Mouse (Mus musculus) midbrain, postnatal 0 days (tissue): ENCODE measurements around the gene Ubxn6. TPM values are rescaled to one million over a fixed set of nuclear protein-coding genes. Genes with fewer than 3 reads are reported as not detected.

Source experiments
- ATAC-seq: fragments of 200-750 bp; cut with Nextera tagmentation; 2 replicates; pipeline ENCODE4 v1.8.0; 2017; ENCODE audit warnings: moderate number of reproducible peaks, mild to moderate bottlenecking, moderate TSS enrichment, moderate library complexity; ENCODE audit not compliant: low FRiP score
- DNase-seq: peaks from one replicate; pipeline ENCODE4 v3.0.0-alpha.2; 2015; ENCODE audit warnings: low spot score
- H3K27ac ChIP-seq: fragments of 300-500 bp; sonication (generic); 2 replicates; pipeline ENCODE4 v1.5.1; 2014; ENCODE audit warnings: low read depth, mild to moderate bottlenecking, low read length, mixed read lengths
- H3K27me3 ChIP-seq: fragments of 300-500 bp; sonication (generic); 2 replicates; pipeline ENCODE4 v1.6.1; 2014; ENCODE audit warnings: low read length, control low read depth, mixed read lengths; ENCODE audit not compliant: insufficient read depth
- H3K36me3 ChIP-seq: fragments of 300-500 bp; sonication (generic); 2 replicates; pipeline ENCODE4 v1.6.1; 2014; ENCODE audit warnings: low read length, control low read depth, mixed read lengths; ENCODE audit not compliant: insufficient read depth
- H3K4me1 ChIP-seq: fragments of 300-500 bp; sonication (generic); 2 replicates; pipeline ENCODE4 v1.6.1; 2014; ENCODE audit warnings: mild to moderate bottlenecking, control low read depth, antibody characterized with exemption, low read length, mixed read lengths; ENCODE audit not compliant: insufficient read depth
- H3K4me2 ChIP-seq: fragments of 300-500 bp; sonication (generic); 2 replicates; pipeline ENCODE4 v1.6.1; 2014; ENCODE audit warnings: low read depth, mild to moderate bottlenecking, low read length, mixed read lengths; ENCODE audit not compliant: poor library complexity, severe bottlenecking
- H3K4me3 ChIP-seq: fragments of 300-500 bp; sonication (generic); 2 replicates; pipeline ENCODE4 v1.5.1; 2014; ENCODE audit warnings: low read depth, mild to moderate bottlenecking, low read length, moderate library complexity
- H3K9ac ChIP-seq: fragments of 300-500 bp; sonication (generic); replicated peaks from 2 replicates; pipeline ENCODE4 v1.6.1; 2014; ENCODE audit warnings: mild to moderate bottlenecking, low read length, moderate library complexity, mixed read lengths; ENCODE audit not compliant: poor library complexity, severe bottlenecking
- H3K9me3 ChIP-seq: fragments of 300-500 bp; sonication (generic); 2 replicates; pipeline ENCODE4 v1.6.1; 2016; ENCODE audit warnings: low read length, control low read depth
- CTCF ChIP-seq: IDR thresholded peaks from 2 replicates; pipeline ENCODE4 v1.5.1; 2016; ENCODE audit warnings: antibody characterized with exemption, mild to moderate bottlenecking
- WGBS: fragments of 180-500 bp; shearing (Covaris S2); extraction: QIAGEN DNeasy Blood & Tissue Kit; methylation state at CpG from one replicate; pipeline ENCODE4 v1.1.7; 2014; 5-methylcytosine and 5-hydroxymethylcytosine counted together
- polyA plus RNA-seq: library from polyadenylated mRNA; unstranded; fragments of >200 nt; fragmentation: Nextera tagmentation; extraction: Ambion mirVana; gene quantifications from 2 replicates; pipeline ENCODE4 v1.2.1, GENCODE M21; 2015
- total RNA-seq: library from RNA; depleted of rRNA; stranded (reverse); fragments of >200 nt; gene quantifications from 2 replicates; pipeline ENCODE4 v1.2.3, GENCODE M21; 2014

Ubxn6 gene
- total and polyA plus RNA-seq, 2 experiments from 2014 or later: 76.9 to 84.8 TPM

DNA sequence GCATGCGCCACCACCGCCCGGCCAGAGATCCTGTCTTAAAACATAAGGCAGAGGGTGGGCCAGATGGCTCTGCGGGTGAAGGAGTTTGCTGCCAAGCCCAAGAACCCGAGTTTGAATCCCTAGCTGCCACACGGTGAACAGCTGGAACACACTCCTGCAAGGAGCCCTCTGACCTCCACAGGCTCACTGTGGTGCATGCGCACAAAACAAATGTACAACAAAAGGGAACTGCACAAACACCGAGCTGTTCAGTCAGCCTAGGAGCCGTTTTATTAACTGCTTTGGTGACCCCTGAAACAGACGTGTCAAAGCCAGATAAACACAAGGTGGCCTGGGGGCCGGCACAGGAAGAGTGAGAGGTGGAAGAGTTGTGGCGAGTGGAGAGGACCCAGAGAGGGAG is 44.6 kb upstream of the Ubxn6 start:
- TF ChIP-seq CTCF: no peak
- Histone ChIP-seq H3K4me1 (peaks cover 4% of the 10 kb centered on the region; the same call in 1 of the 2 replicates), H3K4me3 (no peak overlapping the region), H3K4me2 (no peak overlapping the region), H3K9me3 (peaks cover 6% of the 10 kb centered on the region; the same call in 1 of the 2 replicates), H3K36me3 (peaks cover 8% of the 10 kb centered on the region), H3K27me3 (peaks cover 38% of the 10 kb centered on the region), H3K27ac (no peak overlapping the region), H3K9ac (no peak overlapping the region)
- DNase-seq (no peak), ATAC-seq (no peak)
- WGBS: 50% methylated on average over 12 of the region's 12 CpGs

DNA sequence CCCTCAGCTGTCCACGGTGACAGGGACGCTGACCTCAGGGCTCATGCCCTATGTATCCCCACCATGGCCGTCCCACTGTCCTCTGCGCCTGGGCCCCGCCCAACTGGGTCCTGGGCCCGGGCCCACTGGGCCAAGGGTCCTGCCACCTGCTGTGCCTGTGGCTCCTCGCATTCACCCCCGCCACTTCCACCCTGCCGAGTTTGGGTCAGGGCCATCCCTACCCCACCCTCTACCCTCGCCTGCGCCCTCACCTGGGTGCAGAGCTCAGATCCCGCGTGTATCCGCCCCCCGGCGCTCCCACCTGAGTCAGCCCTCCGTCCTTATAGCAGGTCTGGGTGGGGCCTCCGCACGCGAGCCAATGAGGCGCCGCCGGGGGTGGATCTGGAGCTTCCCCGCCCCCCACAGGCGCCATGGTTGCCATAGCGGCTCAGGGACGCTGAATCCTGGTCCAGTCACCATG is 42.5 kb upstream of the Ubxn6 start, which contains the start of gene Plin5:
Plin5 (minus strand) TSS at position 346 of the 460 bp plus-strand sequence.
- no peak within 1 kb of the TSS for H3K9ac ChIP-seq
- peaks cover 38% of the 10 kb centered on the region for H3K27me3 ChIP-seq
- TF ChIP-seq CTCF: no peak
- peak within 1 kb of the TSS; percentile 54 for H3K4me2 ChIP-seq
- 3% methylated on average over 27 of the region's 27 CpGs for WGBS
- ATAC-seq (peak; percentile 61), DNase-seq (peak; percentile 59)
- peak within 1 kb of the TSS; percentile 25 for H3K4me3 ChIP-seq
- no peak within 1 kb of the TSS for H3K27ac ChIP-seq
- peaks cover 4% of the 10 kb centered on the region; the same call in 1 of the 2 replicates for H3K4me1 ChIP-seq
- H3K36me3 ChIP-seq: no peaks in the 10 kb centered on the region
- 0 out of 2 replicates have a peak, but pooled peaks cover 3% of the 10 kb centered on the region for H3K9me3 ChIP-seq

DNA sequence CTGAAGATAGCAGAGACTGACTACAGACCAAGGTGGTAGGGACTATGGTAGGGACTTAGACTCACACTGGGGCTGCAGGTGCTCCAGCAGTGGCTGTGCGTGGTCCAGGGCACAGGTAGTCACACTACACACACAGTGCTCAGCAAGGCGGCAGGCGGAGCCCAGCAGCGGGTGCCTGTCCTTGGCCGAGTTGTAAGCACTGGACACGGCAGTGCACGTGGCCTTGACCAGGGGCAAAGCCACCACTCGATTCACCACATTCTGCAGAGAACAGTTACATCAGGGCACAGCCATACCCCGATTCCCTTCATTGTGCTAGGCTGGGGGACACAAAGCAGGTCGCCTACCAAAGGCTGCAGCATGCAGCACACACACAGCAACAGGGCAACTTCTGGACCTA is 41.4 kb upstream of the Ubxn6 start:
- H3K9me3 ChIP-seq: no peaks in the 10 kb centered on the region
- DNase-seq (no peak), ATAC-seq (no peak)
- peaks cover 4% of the 10 kb centered on the region; the same call in 1 of the 2 replicates for H3K4me1 ChIP-seq
- no peak overlapping the region for H3K9ac ChIP-seq
- no peaks in the 10 kb centered on the region for H3K36me3 ChIP-seq
- H3K27me3 ChIP-seq: peaks cover 30% of the 10 kb centered on the region
- H3K27ac ChIP-seq: no peak overlapping the region
- no peak for TF ChIP-seq CTCF
- WGBS: 75% methylated on average over 10 of the region's 10 CpGs
- H3K4me2 ChIP-seq: no peak overlapping the region
- no peak overlapping the region for H3K4me3 ChIP-seq

DNA sequence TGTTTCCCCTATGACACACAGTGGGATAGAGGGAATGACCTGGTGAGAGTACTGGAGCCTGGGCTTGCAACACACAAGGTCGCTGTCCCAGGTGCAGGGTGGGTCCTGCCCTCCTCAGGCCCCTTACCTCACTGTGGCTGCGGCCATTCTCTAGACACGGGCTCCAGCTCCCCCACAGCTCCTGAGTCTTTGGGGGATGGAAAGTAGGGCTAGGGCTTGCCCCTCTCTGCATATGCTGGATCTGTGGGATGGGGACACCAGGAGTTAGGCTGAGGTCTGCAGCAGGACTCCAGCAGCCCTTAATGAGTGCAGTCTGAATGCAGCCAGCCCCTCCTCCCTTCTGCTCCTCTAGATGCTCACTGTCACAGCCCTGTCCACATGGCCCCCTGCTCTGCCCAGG is 37.9 kb upstream of the Ubxn6 start:
- Histone ChIP-seq H3K4me2 (no peak overlapping the region), H3K27ac (no peak overlapping the region), H3K27me3 (no peaks in the 10 kb centered on the region), H3K9ac (no peak overlapping the region), H3K9me3 (no peaks in the 10 kb centered on the region), H3K36me3 (no peaks in the 10 kb centered on the region), H3K4me3 (no peak overlapping the region), H3K4me1 (no peaks in the 10 kb centered on the region)
- DNase-seq (no peak), ATAC-seq (no peak)
- no peak for TF ChIP-seq CTCF
- WGBS: 76% methylated on average over 3 of the region's 3 CpGs

DNA sequence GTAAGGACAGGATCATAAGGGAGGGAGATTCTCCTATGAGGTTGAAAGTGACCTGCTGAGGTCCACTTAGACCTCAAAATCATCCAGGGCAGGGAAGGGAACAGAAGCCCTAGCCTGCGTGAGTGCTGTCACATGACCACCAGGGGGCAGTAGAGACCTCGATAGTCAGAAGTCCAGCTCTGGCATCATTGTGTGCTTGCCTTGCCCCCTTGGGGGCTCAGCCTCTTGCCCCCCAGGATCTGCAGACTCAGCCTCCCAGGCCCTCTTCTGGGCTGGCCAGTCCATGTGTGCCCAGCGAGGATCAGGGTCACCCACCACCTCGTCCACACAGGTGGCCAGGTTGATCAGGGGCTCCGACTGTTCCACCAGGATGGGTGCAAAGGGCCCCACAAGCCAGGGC is 37.0 kb upstream of the Ubxn6 start:
- H3K27me3 ChIP-seq: no peaks in the 10 kb centered on the region
- peak; percentile 86 for TF ChIP-seq CTCF
- H3K27ac ChIP-seq: no peak overlapping the region
- no peak overlapping the region for H3K4me2 ChIP-seq
- no peaks in the 10 kb centered on the region for H3K4me1 ChIP-seq
- no peaks in the 10 kb centered on the region for H3K9me3 ChIP-seq
- H3K36me3 ChIP-seq: no peaks in the 10 kb centered on the region
- whole genome bisulfite sequencing: 42% methylated on average over 5 of the region's 5 CpGs
- no peak overlapping the region for H3K9ac ChIP-seq
- no peak overlapping the region for H3K4me3 ChIP-seq
- DNase-seq (peak; percentile 81), ATAC-seq (peak; percentile 42; the same call in 1 of the 2 replicates)

DNA sequence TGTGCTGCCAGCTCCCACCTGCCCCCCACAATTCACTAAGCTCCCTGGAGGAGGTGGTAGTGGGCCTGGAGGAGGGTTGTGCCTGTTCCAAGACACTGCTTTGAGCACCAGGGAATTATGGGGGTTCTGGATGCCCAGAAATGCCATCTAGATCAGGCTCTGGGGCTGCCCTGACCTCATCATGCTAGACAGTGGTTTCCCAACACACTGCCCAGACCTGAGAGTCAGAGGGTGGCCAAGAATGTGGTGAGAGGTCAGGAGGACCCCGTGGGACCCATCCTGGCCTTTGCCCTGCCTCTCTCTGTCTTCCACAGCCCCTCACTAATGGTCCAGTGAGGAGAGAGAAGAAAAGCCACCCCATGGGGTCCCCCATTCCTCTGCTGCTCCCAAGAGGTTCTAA is 36.2 kb upstream of the Ubxn6 start:
- Histone ChIP-seq H3K27me3 (no peaks in the 10 kb centered on the region), H3K27ac (no peak overlapping the region), H3K9me3 (no peaks in the 10 kb centered on the region), H3K4me1 (no peaks in the 10 kb centered on the region), H3K4me2 (no peak overlapping the region), H3K4me3 (no peak overlapping the region), H3K36me3 (no peaks in the 10 kb centered on the region), H3K9ac (no peak overlapping the region)
- WGBS: 78% methylated on average over 1 of the region's 1 CpGs
- no peak for ATAC-seq
- no peak for DNase-seq
- no peak for TF ChIP-seq CTCF
